Mouse (Mus musculus) midbrain, embryonic 10.5 days (tissue): ENCODE data around the gene Ifnlr1. TPM values are rescaled to one million over a fixed set of nuclear protein-coding genes. Genes with fewer than 3 reads are reported as not detected.

Experiments
- polyA plus RNA-seq: library from polyadenylated mRNA; unstranded; fragments of >200 nt; fragmentation: Nextera tagmentation; extraction: Ambion mirVana; gene quantifications from 2 replicates; pipeline ENCODE4 v1.2.1, GENCODE M21; 2016

Gene Ifnlr1
- polyA plus RNA-seq, 1 experiment from 2014 or later: 0.10 TPM

Other genes starting within 250 kb of the Ifnlr1 start
- 0.32 and 0.42 TPM in 2 replicates for gene Stpg1, start 191.5 kb upstream of the Ifnlr1 start, polyA plus RNA-seq
- 2.1 and 2.3 TPM in 2 replicates for gene Nipal3, start 191.2 kb upstream of the Ifnlr1 start, polyA plus RNA-seq
- gene Grhl3, start 112.7 kb upstream of the Ifnlr1 start, polyA plus RNA-seq: 1.3 and 2.5 TPM in 2 replicates
- gene Il22ra1, start 41.9 kb downstream of the Ifnlr1 start, polyA plus RNA-seq: not detected in 2 replicates
- gene Myom3, start 73.4 kb downstream of the Ifnlr1 start, polyA plus RNA-seq: 0.12 and 0.20 TPM in 2 replicates
- 368 and 383 TPM in 2 replicates for gene Srsf10, start 169.5 kb downstream of the Ifnlr1 start, polyA plus RNA-seq
- gene Pnrc2, start 187.6 kb downstream of the Ifnlr1 start, polyA plus RNA-seq: 216 and 225 TPM in 2 replicates
- gene Cnr2, start 209.1 kb downstream of the Ifnlr1 start, polyA plus RNA-seq: 0.46 and 0.60 TPM in 2 replicates
- gene Fuca1, start 234.4 kb downstream of the Ifnlr1 start, polyA plus RNA-seq: 54.0 and 63.7 TPM in 2 replicates